Mouse (Mus musculus) C2C12 (cell line): ENCODE measurements at regions not wholly inside any gene's neighbourhood (a gene's known extent, or its start where the extent isn't known, plus 50 kb on each side); places are given as distances from the start of the nearest gene placed in this dataset.

Experiments
- CTCF ChIP-seq: IDR thresholded peaks from one replicate; pipeline ENCODE4 v1.5.1; 2011; ENCODE audit not compliant: control insufficient read depth, insufficient read depth, insufficient read length
- MAX ChIP-seq: IDR thresholded peaks from one replicate; pipeline ENCODE4 v1.6.1; 2011; ENCODE audit warnings: mild to moderate bottlenecking, control low read depth
- MYOD1 ChIP-seq: IDR thresholded peaks from one replicate; pipeline ENCODE4 v1.6.1; 2011; ENCODE audit warnings: low read depth; ENCODE audit not compliant: control insufficient read depth, insufficient read length
- MYOG ChIP-seq: IDR thresholded peaks from one replicate; pipeline ENCODE4 v1.6.1; 2011; ENCODE audit not compliant: control insufficient read depth, insufficient read length; ENCODE audit errors: extremely low read depth
- USF1 ChIP-seq: IDR thresholded peaks from one replicate; pipeline ENCODE4 v1.6.1; 2011; ENCODE audit warnings: low read depth, mild to moderate bottlenecking, control low read depth, moderate library complexity

DNA sequence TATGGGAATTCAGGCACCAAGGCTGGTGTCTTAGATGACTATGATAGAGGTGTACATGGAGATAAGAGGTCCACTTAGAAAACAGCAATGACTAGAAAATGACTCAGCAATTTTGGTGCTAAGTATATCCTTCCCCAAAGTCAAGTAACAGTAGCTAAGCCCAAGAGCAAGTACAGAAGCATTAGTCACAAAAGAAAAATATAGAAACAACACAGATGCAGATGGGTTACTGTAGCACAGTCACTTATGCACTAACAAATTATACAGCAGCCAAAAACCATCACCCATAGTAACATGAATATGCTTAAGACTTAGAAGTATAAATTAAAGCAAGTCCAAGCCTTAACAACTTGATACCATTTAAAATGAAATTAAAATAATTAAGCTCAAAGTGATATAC lies 378.5 kb upstream of the Meis2 start:
- TF ChIP-seq MYOD1 (no peak), CTCF (no peak), USF1 (no peak), MYOG (no peak), MAX (no peak)
